Mouse (Mus musculus) hindbrain, embryonic 11.5 days (tissue): ENCODE measurements at regions not wholly inside any gene's neighbourhood (a gene's known extent, or its start where the extent isn't known, plus 50 kb on each side); places are given as distances from the start of the nearest gene placed in this dataset.

Experiments used
- ATAC-seq: fragments of 200-750 bp; cut with Nextera tagmentation; 2 replicates; pipeline ENCODE4 v1.8.0; 2017; ENCODE audit warnings: mild to moderate bottlenecking, moderate TSS enrichment, moderate library complexity; ENCODE audit not compliant: low FRiP score
- DNase-seq: peaks from one replicate; pipeline ENCODE4 v3.0.0-alpha.2; 2015; ENCODE audit warnings: low spot score
- H3K27ac ChIP-seq: fragments of 300-500 bp; sonication (generic); 2 replicates; pipeline ENCODE4 v1.5.1; 2014; ENCODE audit warnings: mild to moderate bottlenecking, low read depth, low read length
- H3K27me3 ChIP-seq: fragments of 300-500 bp; sonication (generic); 2 replicates; pipeline ENCODE4 v1.6.1; 2014; ENCODE audit warnings: mild to moderate bottlenecking, low read length, moderate library complexity, mixed read lengths; ENCODE audit not compliant: control insufficient read depth, insufficient read depth
- H3K36me3 ChIP-seq: fragments of 300-500 bp; sonication (generic); 2 replicates; pipeline ENCODE4 v1.6.1; 2014; ENCODE audit warnings: mild to moderate bottlenecking, low read length, moderate library complexity, mixed read lengths; ENCODE audit not compliant: control insufficient read depth, insufficient read depth
- H3K4me1 ChIP-seq: fragments of 300-500 bp; sonication (generic); replicated peaks from 2 replicates; pipeline ENCODE4 v1.6.1; 2014; ENCODE audit warnings: low read length, mixed read lengths; ENCODE audit not compliant: control insufficient read depth, insufficient read depth
- H3K4me2 ChIP-seq: fragments of 300-500 bp; sonication (generic); replicated peaks from 2 replicates; pipeline ENCODE4 v1.6.1; 2014; ENCODE audit warnings: mild to moderate bottlenecking, low read depth, low read length
- H3K4me3 ChIP-seq: fragments of 300-500 bp; sonication (generic); 2 replicates; pipeline ENCODE4 v1.5.1; 2014; ENCODE audit warnings: low read depth, low read length
- H3K9ac ChIP-seq: fragments of 300-500 bp; sonication (generic); 2 replicates; pipeline ENCODE4 v1.6.1; 2014; ENCODE audit warnings: low read depth, low read length
- H3K9me3 ChIP-seq: fragments of 300-500 bp; sonication (generic); 2 replicates; pipeline ENCODE4 v1.6.1; 2016; ENCODE audit warnings: low read length; ENCODE audit not compliant: control insufficient read depth
- WGBS: fragments of 180-500 bp; shearing (Covaris S2); extraction: QIAGEN DNeasy Blood & Tissue Kit; methylation state at CpG from one replicate; pipeline ENCODE4 v1.1.7; 2014; 5-methylcytosine and 5-hydroxymethylcytosine counted together

DNA sequence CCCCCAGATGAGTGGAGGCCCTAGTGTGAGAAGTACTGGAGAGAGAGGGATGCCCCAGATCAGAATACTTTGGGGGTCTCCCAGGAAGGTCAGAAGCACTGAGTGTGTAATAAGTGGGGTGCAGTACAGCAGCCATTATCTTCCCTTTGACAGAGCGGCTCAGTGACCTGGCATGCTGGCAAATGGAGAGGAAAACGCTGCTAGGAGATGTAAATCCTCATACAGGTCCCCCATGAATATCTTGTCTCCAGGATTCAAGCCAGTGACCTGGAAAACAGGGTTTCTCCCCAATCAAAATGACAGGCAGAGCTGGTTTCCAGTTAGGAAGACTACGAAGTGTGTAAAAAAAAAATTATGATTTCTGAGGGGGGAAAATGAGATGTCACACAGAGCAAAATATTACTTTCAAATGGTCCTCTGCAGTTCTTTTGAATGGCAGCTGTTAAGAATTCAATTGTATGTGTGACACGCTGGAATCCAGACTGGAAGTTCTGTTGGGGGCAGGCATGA, 299.0 kb upstream of the Itga1 start:
- H3K4me1 ChIP-seq, result no peaks in the 10 kb centered on the region
- no peak for DNase-seq
- H3K4me3 ChIP-seq, result no peak overlapping the region
- ATAC-seq, result peak; percentile 59
- H3K27me3 ChIP-seq, result no peaks in the 10 kb centered on the region
- no peaks in the 10 kb centered on the region for H3K36me3 ChIP-seq
- no peaks in the 10 kb centered on the region for H3K9me3 ChIP-seq
- 58% methylated on average over 4 of the region's 4 CpGs for WGBS
- no peak overlapping the region for H3K27ac ChIP-seq
- H3K4me2 ChIP-seq, result no peak overlapping the region
- no peak overlapping the region for H3K9ac ChIP-seq

DNA sequence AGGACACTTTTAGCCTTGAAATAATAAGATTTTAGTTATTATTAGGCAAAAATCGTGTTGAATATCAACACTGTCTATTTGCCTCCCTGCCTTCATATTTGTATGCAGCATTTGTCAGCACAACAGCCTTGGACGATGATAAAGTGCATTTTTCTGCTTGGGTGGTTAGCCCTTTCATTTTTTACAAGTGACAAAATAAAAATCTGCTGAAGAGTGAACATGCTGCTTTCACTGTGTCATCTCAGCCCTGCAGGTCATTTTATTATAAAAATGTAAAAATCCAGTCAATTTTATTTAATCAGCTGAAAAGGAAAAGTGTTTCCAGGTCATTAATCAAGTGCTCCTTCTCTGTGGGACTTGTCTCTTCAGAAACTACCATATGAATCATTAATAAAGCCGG, 277.9 kb upstream of the Itga1 start:
- DNase-seq, result no peak
- WGBS, result 57% methylated on average over 3 of the region's 3 CpGs

DNA sequence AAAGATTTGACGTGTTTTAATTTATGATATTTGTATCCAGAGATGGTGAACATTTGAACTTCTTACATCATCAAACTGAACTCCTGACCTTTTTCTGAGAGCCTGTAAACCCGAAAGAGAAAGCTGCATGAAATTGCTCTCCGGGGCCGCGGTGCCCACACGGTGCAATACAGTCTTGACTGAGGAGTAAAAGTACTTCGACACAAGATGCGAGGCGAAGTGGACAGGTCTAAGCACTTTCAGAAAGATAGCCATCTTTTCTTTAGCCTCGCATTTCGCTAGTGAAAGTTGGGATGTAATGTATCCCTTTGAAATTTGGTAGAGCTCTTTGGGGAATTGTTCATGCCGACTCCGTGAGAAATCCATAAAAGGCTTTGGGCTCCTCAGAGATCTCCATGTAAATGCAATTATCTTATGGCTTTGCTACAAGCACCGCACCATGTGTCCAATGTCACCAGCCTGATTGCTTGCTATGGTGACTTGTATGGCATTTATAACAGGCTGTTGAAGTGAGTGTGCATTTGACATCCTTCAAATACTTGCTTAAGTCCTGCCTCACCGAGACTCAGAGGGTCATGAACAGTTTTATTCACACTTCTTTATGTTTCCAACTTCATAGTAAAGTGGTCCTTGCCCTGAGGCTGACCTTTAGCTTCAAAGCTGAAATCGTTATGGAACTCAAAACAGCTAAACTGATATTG, 274.6 kb upstream of the Itga1 start:
- 0 out of 2 replicates have a peak, but pooled peaks have one; percentile 47 for ATAC-seq
- H3K4me3 ChIP-seq, result no peak overlapping the region
- no peak overlapping the region for H3K4me2 ChIP-seq

More for the DNA sequence above, 277.9 kb upstream of the Itga1 start:
- Histone ChIP-seq H3K27ac (no peak overlapping the region), H3K9ac (no peak overlapping the region), H3K36me3 (no peaks in the 10 kb centered on the region), H3K4me1 (no peaks in the 10 kb centered on the region), H3K4me2 (no peak overlapping the region), H3K4me3 (no peak overlapping the region), H3K9me3 (no peaks in the 10 kb centered on the region), H3K27me3 (no peaks in the 10 kb centered on the region)
- ATAC-seq, result no peak

GRCm38 (mm10) chr13:115361457-115361856, 259.7 kb upstream of the Itga1 start:
- Histone ChIP-seq H3K36me3 (no peaks in the 10 kb centered on the region), H3K27me3 (no peaks in the 10 kb centered on the region), H3K9me3 (no peaks in the 10 kb centered on the region), H3K4me2 (no peak overlapping the region), H3K27ac (no peak overlapping the region), H3K4me1 (no peaks in the 10 kb centered on the region), H3K4me3 (no peak overlapping the region), H3K9ac (no peak overlapping the region)
- DNase-seq, result no peak
- WGBS, result 85% methylated on average over 8 of the region's 8 CpGs
- no peak for ATAC-seq

More for the DNA sequence above, 274.6 kb upstream of the Itga1 start:
- H3K36me3 ChIP-seq, result no peaks in the 10 kb centered on the region
- H3K27me3 ChIP-seq, result no peaks in the 10 kb centered on the region
- no peaks in the 10 kb centered on the region for H3K4me1 ChIP-seq
- no peaks in the 10 kb centered on the region for H3K9me3 ChIP-seq
- no peak overlapping the region for H3K9ac ChIP-seq
- no peak overlapping the region for H3K27ac ChIP-seq
- WGBS, result 81% methylated on average over 16 of the region's 16 CpGs
- peak; percentile 3 for DNase-seq

DNA sequence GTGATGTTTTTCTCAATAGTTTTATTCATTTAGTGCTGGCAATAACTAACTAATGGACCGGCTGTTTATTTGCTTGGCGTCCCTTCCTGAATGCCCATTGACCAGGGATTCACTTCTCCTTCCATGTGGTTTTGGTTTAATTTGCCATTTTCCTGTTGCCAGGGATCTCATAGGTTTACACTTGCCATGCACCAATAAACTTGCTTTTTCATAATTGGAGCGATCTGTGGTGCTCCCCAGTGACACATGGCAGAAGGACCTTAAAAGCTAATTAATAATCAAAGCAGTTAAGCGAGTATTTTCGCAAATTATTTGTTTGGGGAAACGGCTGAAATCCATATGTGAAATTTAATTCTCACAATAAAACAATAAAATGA, 245.2 kb upstream of the Itga1 start:
- Histone ChIP-seq H3K36me3 (no peaks in the 10 kb centered on the region), H3K4me2 (no peak overlapping the region), H3K4me3 (no peak overlapping the region)

GRCm38 (mm10) chr13:115346115-115347021, 244.6 kb upstream of the Itga1 start:
- H3K4me1 ChIP-seq, result no peaks in the 10 kb centered on the region
- no peak overlapping the region for H3K9ac ChIP-seq
- H3K27ac ChIP-seq, result no peak overlapping the region
- no peak for ATAC-seq
- H3K9me3 ChIP-seq, result no peaks in the 10 kb centered on the region
- H3K36me3 ChIP-seq, result no peaks in the 10 kb centered on the region
- no peak overlapping the region for H3K4me3 ChIP-seq
- WGBS, result 75% methylated on average over 20 of the region's 20 CpGs
- no peaks in the 10 kb centered on the region for H3K27me3 ChIP-seq
- H3K4me2 ChIP-seq, result no peak overlapping the region
- DNase-seq, result no peak

More for the DNA sequence above, 245.2 kb upstream of the Itga1 start:
- H3K27ac ChIP-seq, result no peak overlapping the region
- H3K4me1 ChIP-seq, result no peaks in the 10 kb centered on the region
- H3K27me3 ChIP-seq, result no peaks in the 10 kb centered on the region
- no peaks in the 10 kb centered on the region for H3K9me3 ChIP-seq
- no peak overlapping the region for H3K9ac ChIP-seq
- ATAC-seq (no peak), DNase-seq (no peak)
- WGBS, result 90% methylated on average over 6 of the region's 6 CpGs

DNA sequence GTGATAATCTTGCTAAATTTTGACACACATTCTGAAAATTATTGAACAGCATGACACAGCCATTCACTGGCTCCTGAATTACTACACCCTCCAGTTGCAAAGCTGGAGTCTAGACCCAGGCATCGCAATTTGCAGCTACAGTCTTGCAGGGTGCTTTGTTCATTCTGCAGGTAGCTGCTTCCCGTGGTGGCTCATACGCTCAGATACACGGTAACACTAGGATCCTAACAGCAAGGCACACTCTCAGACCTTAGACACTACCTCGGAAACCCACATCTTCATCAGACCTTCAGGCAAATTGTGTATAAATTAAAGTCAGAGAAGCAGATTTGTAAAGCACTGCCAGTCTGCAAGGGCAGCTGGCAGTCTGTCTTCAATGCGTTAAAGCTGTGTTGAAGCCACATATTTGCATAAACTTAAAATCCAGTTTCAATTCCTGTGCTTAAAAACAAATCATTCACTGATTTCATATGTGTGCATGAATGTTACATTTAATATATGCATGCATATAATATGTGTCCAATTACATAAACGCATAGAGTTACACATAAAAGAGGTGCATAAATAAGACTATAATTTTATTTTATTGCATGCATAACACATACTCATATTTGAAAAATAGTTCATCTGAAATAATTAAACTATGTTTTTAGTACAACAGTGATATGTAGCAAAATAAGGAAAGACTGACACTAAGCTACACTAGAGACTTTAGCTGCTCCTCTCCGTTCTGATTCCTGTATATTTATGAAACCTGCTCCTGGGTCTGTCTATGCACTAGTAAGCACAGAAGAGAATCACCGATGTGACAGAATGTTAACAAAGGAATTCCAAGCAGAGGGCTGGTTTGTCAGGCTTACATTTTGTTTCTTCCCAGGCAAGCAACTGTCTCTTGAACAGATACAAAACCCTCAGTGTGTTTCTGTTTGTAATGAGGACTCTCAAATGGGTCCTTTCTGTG, 227.5 kb upstream of the Itga1 start:
- no peak for ATAC-seq
- WGBS, result 76% methylated on average over 9 of the region's 9 CpGs
- no peak overlapping the region for H3K4me2 ChIP-seq
- DNase-seq, result no peak
- no peaks in the 10 kb centered on the region for H3K27me3 ChIP-seq
- no peak overlapping the region for H3K9ac ChIP-seq
- no peak overlapping the region for H3K4me3 ChIP-seq
- H3K36me3 ChIP-seq, result no peaks in the 10 kb centered on the region
- no peaks in the 10 kb centered on the region for H3K4me1 ChIP-seq
- no peaks in the 10 kb centered on the region for H3K9me3 ChIP-seq
- H3K27ac ChIP-seq, result no peak overlapping the region

- Histone ChIP-seq H3K27ac (no peak overlapping the region), H3K27me3 (no peaks in the 10 kb centered on the region), H3K4me2 (no peak overlapping the region), H3K9me3 (no peaks in the 10 kb centered on the region), H3K9ac (no peak overlapping the region), H3K4me1 (no peaks in the 10 kb centered on the region), H3K4me3 (no peak overlapping the region), H3K36me3 (no peaks in the 10 kb centered on the region)
- WGBS, result 92% methylated on average over 2 of the region's 2 CpGs
- no peak for DNase-seq
- no peak for ATAC-seq
These were observed 224.5 kb upstream of the Itga1 start for GRCm38 (mm10) chr13:115326294-115326693.
